Mouse (Mus musculus): Measurements from ENCODE around the gene Enah.

DNA sequence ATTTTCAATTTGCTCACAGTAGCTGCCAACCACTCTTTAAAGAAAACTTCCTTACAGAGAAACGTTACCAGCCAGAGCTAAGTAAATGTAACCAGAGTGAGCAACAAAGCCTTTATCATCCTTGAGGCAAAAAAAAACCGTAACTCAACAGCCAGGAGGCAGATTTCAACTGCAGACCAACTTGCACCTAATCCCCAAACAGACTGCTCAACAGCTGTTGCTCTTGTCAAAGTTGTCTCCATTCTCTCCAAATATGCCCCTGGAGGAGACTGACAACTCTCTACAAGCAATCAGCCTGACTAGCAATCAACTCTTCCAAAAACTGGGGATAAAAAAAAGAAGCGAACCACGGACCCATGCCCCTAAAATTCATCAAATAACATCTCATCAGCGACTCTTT, 26.2 kb downstream of the Enah start:
- TF ChIP-seq POLR2A (IDR thresholded peaks at IDR 0.05; ENCODE audit: extremely low read depth, insufficient read depth, low read length), result no peak
- no peak for TF ChIP-seq CTCF (IDR thresholded peaks at IDR 0.05; ENCODE audit: low read depth, low read length)
